Mouse (Mus musculus) gastrocnemius, postnatal 14 days (tissue): ENCODE measurements around the gene Rmi1. TPM values are rescaled to one million over a fixed set of nuclear protein-coding genes. Genes with fewer than 3 reads are reported as not detected.
"Not testable (repeated sequence)": the region's sequence is repeated elsewhere in the genome, so short reads cannot be mapped to it uniquely, and the experiment has no call there.

ENCODE experiments used
- DNase-seq: peaks from one replicate; pipeline ENCODE4 v3.0.0; 2021; ENCODE audit warnings: mixed read lengths
- intact Hi-C: fragments of 180-260 bp; cut with DNase I; formaldehyde crosslinking; loops from one replicate; pipeline ENCODE4 v1.15.1; 2025; ENCODE audit warnings: low total_unique reads
- long read RNA-seq, 2 experiments: library from polyadenylated mRNA; stranded (forward); transcript quantifications; one replicate each; pipeline ENCODE4 v2.0.0; 2021
- total RNA-seq, 2 experiments: library from RNA; stranded (reverse); gene quantifications; 2 replicates each; pipeline ENCODE4 v1.2.3; 2021

Gene Rmi1
- 1 to 10 TPM; 5.1 to 5.4 TPM for total RNA-seq
- long read RNA-seq, experiment 1, partial matches to known transcripts, result 0 of 6 reads
- long read RNA-seq, experiment 1, other reads (novel, unspliced or antisense), result 3 of 6 reads
- long read RNA-seq, experiment 2, transcript Rmi1-201 (3 exons, 3,855 nt), result major isoform, 5 of 13 reads
- long read RNA-seq, experiment 2, partial matches to known transcripts, result 1 of 13 reads
- long read RNA-seq, experiment 2, other reads (novel, unspliced or antisense), result 4 of 13 reads

DNA sequence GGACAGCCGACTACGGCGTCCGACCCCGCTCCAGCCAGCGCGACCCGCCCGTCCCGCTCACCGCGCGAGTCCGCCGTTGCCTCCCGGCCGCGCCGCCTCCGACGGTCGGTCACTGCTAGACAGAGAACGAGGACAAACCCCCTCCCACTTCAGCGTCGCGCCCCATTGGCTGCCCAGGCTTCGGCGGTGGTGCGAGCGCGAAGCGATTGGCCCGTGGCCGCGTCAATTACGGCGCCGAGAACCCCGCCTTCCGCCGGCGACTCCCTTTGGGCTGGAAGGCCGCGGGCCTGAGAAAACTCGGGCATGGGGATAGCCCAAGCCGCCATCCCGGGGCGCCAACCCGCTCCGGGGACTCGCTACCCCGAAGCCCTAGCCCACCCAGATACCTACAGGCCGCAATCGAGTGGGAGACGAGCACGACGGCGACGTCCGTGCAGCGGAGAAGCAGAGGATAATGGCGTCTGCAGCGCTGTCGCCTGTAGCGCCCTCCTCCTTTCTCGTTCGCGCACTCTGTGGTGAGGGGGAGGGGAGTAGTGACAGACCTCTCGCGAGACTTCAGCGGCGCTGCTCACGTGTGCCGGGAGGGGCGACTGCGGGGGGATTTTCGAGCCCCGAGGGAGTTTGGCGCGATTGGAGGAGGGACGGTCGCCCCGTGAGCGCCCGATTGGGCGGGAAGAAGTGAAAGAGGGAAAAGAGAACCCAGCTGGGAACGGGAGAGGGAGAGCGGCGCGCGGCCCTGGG is at the start of gene Rmi1:
Gene Rmi1, plus strand, starts transcription at position 246 of the 741 bp plus-strand sequence.
- intact Hi-C loops, result no loop called here
- DNase-seq, result peak; percentile 98

DNA sequence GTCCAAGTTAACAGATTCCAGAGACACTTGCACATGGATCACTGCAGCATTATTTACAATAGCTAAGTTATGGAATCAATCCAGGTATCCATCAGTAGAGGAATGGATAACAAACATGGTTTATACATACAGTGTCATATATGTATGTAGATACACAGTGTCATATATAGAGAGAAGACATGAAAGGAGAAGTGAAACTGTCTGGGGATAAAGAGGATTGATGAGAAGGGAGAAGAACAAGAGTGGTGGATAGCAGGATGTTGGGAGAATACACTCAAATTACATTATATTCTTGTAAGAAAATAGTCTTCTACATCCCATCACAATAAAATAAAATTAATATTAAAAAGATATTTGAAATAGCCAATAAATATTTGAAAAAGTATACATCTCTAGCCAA is 49.1 kb upstream of the Rmi1 start:
- no peak for DNase-seq
- intact Hi-C loops, result no loop called here

- intact Hi-C loops, result no loop called here
- peak; percentile 82 for DNase-seq
These were observed 43.3 kb upstream of the Rmi1 start, which contains the start of gene Kif27 for GRCm38 (mm10) chr13:58358629-58359303. TSS of gene Kif27 (minus strand) at chr13:58359122.

GRCm38 (mm10) chr13:58359304-58359653 is 42.8 kb upstream of the Rmi1 start:
- DNase-seq, result no peak
- intact Hi-C loops, result no loop called here

DNA sequence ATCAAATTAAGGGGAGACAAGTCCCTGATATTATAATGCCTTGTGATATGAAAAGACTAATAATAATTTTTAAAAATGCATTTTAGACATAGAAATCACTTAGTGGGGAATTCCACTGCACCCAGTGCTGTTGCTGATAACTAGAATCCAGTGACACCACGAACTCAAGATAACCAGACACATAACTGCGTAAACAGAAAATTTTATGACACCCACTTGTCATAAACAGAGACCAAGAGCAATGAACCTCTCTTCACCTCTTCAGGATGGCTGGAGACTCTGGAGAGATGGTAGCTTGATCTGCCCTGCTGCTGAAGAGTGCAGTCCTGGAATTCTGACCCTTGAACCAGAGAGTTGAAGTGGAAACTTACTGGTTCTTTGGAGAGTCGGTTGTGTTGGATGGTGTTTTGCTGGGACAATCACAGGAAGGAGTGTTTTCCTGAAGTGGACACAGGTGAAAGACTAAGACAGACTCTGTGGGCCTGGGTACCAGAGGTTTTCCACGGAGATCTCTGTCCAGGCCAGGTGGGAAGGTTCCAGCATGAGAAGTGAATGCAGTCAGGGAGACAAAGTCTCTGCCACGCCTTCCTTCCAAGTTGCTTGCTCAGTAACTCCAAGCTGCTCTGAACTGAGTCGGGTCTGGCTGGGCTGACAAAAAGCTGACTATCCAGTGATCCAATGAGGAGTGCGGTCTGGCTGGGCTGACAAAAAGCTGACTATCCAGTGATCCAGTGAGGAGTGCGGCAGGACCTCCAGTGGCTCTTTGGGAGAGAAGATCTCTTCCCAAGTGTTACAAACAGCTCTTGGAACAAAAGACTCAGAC is 37.5 kb upstream of the Rmi1 start:
- intact Hi-C loops, result no loop called here
- no peak for DNase-seq

GRCm38 (mm10) chr13:58365179-58365578 is 36.9 kb upstream of the Rmi1 start:
- intact Hi-C loops, DNase-seq: not testable (repeated sequence)

- no peak for DNase-seq
- intact Hi-C loops, result no loop called here
These were observed 35.7 kb upstream of the Rmi1 start for GRCm38 (mm10) chr13:58366373-58366772.

DNA sequence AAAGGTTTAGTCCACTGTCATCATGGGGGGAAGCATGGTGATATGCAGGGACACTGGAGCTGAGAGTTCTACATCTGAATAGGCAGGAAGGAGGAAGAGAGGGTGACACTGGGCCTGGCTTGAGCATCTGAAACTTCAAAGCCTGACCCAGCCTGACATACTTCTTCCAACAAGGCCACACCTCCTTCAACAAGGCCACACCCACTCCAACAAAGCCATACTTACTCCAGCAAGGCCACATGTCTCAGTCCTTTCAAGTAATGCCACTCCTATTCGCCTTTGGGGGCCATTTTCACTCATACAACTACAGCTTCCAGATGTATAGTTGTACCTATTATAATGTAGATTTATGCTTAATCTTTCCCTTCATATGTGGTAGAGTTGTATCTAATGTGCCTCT is 34.4 kb upstream of the Rmi1 start:
- intact Hi-C loops, result no loop called here
- no peak for DNase-seq

- no peak for DNase-seq
- intact Hi-C loops, result no loop called here
These were observed 33.2 kb upstream of the Rmi1 start for GRCm38 (mm10) chr13:58368835-58369234.

GRCm38 (mm10) chr13:58372278-58373152 is 29.5 kb upstream of the Rmi1 start:
- no peak for DNase-seq
- intact Hi-C loops, result no loop called here

DNA sequence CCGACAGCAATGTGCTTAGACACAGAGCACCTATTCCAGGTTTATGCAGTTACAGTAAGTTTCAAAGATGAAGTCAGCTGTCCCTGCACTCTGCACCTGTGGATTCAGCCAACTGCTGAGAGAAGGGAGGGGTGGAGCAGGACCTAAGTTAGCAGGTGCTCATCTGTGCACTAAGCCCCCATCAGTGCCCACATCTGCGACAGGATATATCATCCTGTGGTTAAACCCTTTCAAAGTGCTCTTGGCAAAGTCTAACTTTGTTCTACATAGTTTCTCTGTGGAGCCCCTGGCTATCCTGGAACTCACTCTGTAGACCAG is 28.9 kb upstream of the Rmi1 start:
- intact Hi-C loops, result no loop called here
- no peak for DNase-seq

GRCm38 (mm10) chr13:58384371-58384770 is 17.7 kb upstream of the Rmi1 start:
- DNase-seq, result no peak
- intact Hi-C loops, result loop anchor here (10.0 kb wide), 1 partner anchor 230 kb away; the partner anchor contains the start of gene Idnk

- intact Hi-C loops, result loop anchor here (5.0 to 10.0 kb wide), 2 partner anchors 98 to 230 kb away; partner anchors contain the start of gene Idnk
- peak; percentile 72 for DNase-seq
These were observed 17.1 kb upstream of the Rmi1 start, which contains the start of gene 2210016F16Rik for GRCm38 (mm10) chr13:58384779-58385546. TSS of gene 2210016F16Rik (minus strand) at chr13:58385225.

DNA sequence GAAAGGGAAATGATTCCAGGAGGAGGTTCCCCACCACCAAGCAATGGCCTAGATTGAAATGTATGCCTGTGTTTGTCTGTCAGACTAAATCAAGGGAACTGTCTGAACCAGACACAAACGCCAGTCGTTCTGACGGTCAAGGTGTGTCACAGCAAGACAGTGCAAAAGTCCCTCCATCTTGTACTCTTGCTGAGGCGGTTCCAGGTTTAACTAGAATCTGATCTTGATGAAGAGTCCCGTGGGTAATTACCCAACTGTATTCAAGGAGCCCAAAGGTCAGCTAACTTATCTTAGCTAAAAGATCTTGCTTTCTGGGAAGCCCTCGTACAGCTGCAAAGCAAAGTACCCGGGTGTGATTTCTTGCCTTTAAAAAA is 16.5 kb upstream of the Rmi1 start:
- intact Hi-C loops, result loop anchor here (5.0 to 10.0 kb wide), 2 partner anchors 98 to 231 kb away; partner anchors contain the start of gene Idnk
- DNase-seq, result no peak

- DNase-seq, result peak; percentile 69
- intact Hi-C loops, result loop anchor here (5.0 to 10.0 kb wide), 2 partner anchors 101 to 233 kb away; partner anchors contain the start of gene Idnk
These were observed 14.1 kb upstream of the Rmi1 start for GRCm38 (mm10) chr13:58387948-58388347.

DNA sequence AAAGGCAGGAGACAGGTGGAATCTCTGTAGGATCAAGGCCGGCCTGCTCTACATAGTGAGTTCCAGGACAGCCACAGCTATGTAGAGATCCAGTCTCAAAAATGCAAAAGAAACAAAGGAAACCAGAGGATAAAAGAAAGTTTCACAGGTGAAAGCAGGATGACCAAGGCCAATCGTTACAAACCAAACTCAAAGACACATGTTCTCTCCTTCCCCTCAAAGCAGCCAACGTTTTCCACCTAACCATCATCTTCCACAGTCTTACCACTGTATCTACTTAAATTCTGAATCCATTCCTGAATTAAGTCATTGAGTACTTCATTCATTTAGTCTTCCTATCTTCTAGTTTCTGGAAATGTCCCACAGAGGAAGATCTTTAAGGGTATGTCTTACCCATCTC is 13.7 kb upstream of the Rmi1 start:
- intact Hi-C loops, result loop anchor here (5.0 to 10.0 kb wide), 2 partner anchors 101 to 234 kb away; partner anchors contain the start of gene Idnk
- DNase-seq, result no peak

DNA sequence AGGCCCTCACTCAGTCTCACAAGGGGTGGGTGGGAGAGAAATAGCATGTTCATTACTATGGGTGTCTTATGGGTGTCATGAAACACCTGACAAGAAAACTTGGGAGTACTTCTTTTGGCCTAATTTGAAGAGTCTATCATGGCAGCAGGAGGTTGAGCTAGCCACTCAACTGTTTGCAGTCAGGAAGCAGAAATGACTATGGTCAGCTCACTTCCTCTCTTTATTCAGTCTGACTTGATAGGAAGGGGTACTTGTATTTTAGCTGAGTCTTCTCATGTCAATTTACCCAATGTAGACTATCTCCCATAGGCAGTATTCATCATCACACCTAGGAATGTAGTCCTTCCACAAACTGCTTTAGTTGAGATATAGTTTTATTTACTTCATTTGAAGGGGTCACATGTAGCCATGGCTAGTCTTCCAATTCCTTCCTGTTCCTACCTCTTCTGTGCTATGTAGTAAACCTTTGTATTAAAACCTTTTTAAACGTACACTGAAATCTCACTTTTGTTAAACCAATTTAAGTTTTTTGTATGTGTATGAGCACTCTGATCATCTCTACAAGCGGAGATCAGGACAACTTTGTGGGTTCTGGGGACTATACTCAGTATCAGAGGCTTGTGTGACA is 12.6 kb upstream of the Rmi1 start:
- intact Hi-C loops, result loop anchor here (5.0 to 10.0 kb wide), 2 partner anchors 102 to 235 kb away; partner anchors contain the start of gene Idnk
- DNase-seq, result no peak
